ENCODE assay signal across 7 mouse cellular contexts in the genomic region with DNA sequence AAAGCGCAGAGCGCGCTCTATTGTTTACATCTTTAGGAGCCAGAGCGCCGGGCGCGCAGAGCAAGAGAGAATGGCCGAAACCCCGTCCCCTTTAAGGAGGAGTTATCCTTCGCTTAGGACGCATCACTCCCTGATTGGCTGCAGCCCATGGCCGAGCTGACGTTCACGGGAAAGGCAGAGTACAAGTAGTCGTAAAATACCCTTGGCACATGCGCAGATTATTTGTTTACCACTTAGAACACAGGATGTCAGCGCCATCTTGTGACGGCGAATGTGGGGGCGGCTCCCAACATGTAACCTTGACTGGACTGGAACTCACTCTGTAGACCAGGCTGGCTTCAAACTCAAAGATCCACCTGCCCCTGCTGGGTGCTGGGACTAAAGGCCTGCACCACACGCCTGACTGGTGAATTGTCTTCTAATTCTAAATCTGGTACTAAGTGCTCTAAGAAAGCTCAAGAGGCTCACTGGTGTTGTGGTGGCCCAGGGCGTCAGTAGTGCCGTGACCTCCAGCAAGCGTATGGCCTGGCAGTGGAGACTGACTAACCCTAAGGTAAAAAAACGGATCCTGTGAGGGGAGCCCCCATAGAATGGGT. TPM values are rescaled to one million over a fixed set of nuclear protein-coding genes. Genes with fewer than 3 reads are reported as not detected.
DNase-seq lines count a peak whose midpoint lies in the region; ATAC-seq and TF ChIP-seq lines count a peak whose summit lies in the region.
"Not testable (repeated sequence)": the region's sequence is repeated elsewhere in the genome, so short reads cannot be mapped to it uniquely, and the experiment has no call there.

No protein-coding gene starts in this region.

- H3K27me3 ChIP-seq in embryonic facial prominence, embryonic 14.5 days (replicated peaks; ENCODE audit: control insufficient read depth, insufficient read depth, low read length); heart, embryonic 10.5 days (ENCODE audit: insufficient read depth, poor library complexity, severe bottlenecking); intestine, embryonic 16.5 days (replicated peaks; ENCODE audit: control insufficient read depth, insufficient read depth, low read length); limb, embryonic 13.5 days: not testable (repeated sequence)

- peak overlapping the region; percentile 95 for H3K27ac ChIP-seq in bone marrow macrophage, adult 2 months (ENCODE audit: insufficient read depth, low read depth, low read length)
- peak overlapping the region; percentile 95 for H3K27ac ChIP-seq in embryonic facial prominence, embryonic 14.5 days (replicated peaks; ENCODE audit: low read depth, low read length)
- peak overlapping the region; percentile 94 for H3K27ac ChIP-seq in heart, embryonic 10.5 days
- H3K27ac ChIP-seq in intestine, embryonic 16.5 days (ENCODE audit: low read length): peak overlapping the region; percentile 86
- H3K27ac ChIP-seq in limb, embryonic 13.5 days: peak overlapping the region; percentile 85

- WGBS in embryonic facial prominence, embryonic 14.5 days: 24% methylated on average over 21 of the region's 25 CpGs
- WGBS in heart, embryonic 10.5 days: 22% methylated on average over 25 of the region's 25 CpGs
- 11% methylated on average over 21 of the region's 25 CpGs for WGBS in intestine, embryonic 16.5 days
- 11% methylated on average over 25 of the region's 25 CpGs for whole genome bisulfite sequencing in limb, embryonic 13.5 days

- H3K9me3 ChIP-seq in embryonic facial prominence, embryonic 14.5 days (ENCODE audit: control insufficient read depth, low read length); heart, embryonic 10.5 days; intestine, embryonic 16.5 days (ENCODE audit: control insufficient read depth, low read length); limb, embryonic 13.5 days: not testable (repeated sequence)

- peak overlapping the region; percentile 81 for H3K4me2 ChIP-seq in embryonic facial prominence, embryonic 14.5 days (ENCODE audit: low read depth, low read length)
- peak overlapping the region; percentile 63 for H3K4me2 ChIP-seq in intestine, embryonic 16.5 days (ENCODE audit: low read depth, low read length)
- peak overlapping the region; percentile 68 for H3K4me2 ChIP-seq in limb, embryonic 13.5 days (replicated peaks)

- ATAC-seq in embryonic facial prominence, embryonic 14.5 days (ENCODE audit: low read depth): peak; percentile 85
- peak; percentile 90 for ATAC-seq in intestine, embryonic 16.5 days
- peak; percentile 81 for ATAC-seq in limb, embryonic 13.5 days (ENCODE audit: low FRiP score, low read depth)
- ATAC-seq in megakaryocyte progenitor cell, adult 5-6 weeks (replicated peaks; ENCODE audit: poor library complexity): peak; percentile 55

- H3K4me1 ChIP-seq in bone marrow macrophage, adult 2 months (ENCODE audit: control insufficient read depth, insufficient read depth, low read length): peaks cover 36% of the 10 kb centered on the region
- peaks cover 13% of the 10 kb centered on the region for H3K4me1 ChIP-seq in embryonic facial prominence, embryonic 14.5 days (ENCODE audit: control insufficient read depth, insufficient read depth, low read length)
- H3K4me1 ChIP-seq in heart, embryonic 10.5 days: peaks cover 28% of the 10 kb centered on the region
- not testable (repeated sequence) for H3K4me1 ChIP-seq in intestine, embryonic 16.5 days (ENCODE audit: control insufficient read depth, insufficient read depth, low read length)
- peaks cover 22% of the 10 kb centered on the region for H3K4me1 ChIP-seq in limb, embryonic 13.5 days

- H3K9ac ChIP-seq in embryonic facial prominence, embryonic 14.5 days (ENCODE audit: low read depth, low read length): peak overlapping the region; percentile 82
- peak overlapping the region; percentile 74 for H3K9ac ChIP-seq in intestine, embryonic 16.5 days (ENCODE audit: low read depth, low read length)
- peak overlapping the region; percentile 67 for H3K9ac ChIP-seq in limb, embryonic 13.5 days

- H3K4me3 ChIP-seq in bone marrow macrophage, adult 2 months (ENCODE audit: insufficient read depth, low read length): peak overlapping the region; percentile 71
- peak overlapping the region; percentile 64 for H3K4me3 ChIP-seq in embryonic facial prominence, embryonic 14.5 days (ENCODE audit: low read depth, low read length)
- peak overlapping the region; percentile 71 for H3K4me3 ChIP-seq in heart, embryonic 10.5 days
- H3K4me3 ChIP-seq in intestine, embryonic 16.5 days (ENCODE audit: low read length): peak overlapping the region; percentile 62
- H3K4me3 ChIP-seq in limb, embryonic 13.5 days: peak overlapping the region; percentile 54

- TF ChIP-seq CTCF in bone marrow macrophage, adult 2 months (IDR thresholded peaks at IDR 0.05; ENCODE audit: low read depth, low read length): not testable (repeated sequence)

- not testable (repeated sequence) for H3K36me3 ChIP-seq in embryonic facial prominence, embryonic 14.5 days (ENCODE audit: control insufficient read depth, insufficient read depth, low read length); heart, embryonic 10.5 days; intestine, embryonic 16.5 days (ENCODE audit: control insufficient read depth, insufficient read depth, low read length); limb, embryonic 13.5 days

- DNase-seq in embryonic facial prominence, embryonic 14.5 days (ENCODE audit: low spot score): peak; percentile 54
- peak; percentile 87 for DNase-seq in heart, embryonic 10.5 days (ENCODE audit: low spot score)
- peak; percentile 33 for DNase-seq in retina, postnatal 7 days (ENCODE audit: low read depth, low spot score)

- TF ChIP-seq POLR2A in bone marrow macrophage, adult 2 months (IDR thresholded peaks at IDR 0.05; ENCODE audit: borderline replicate concordance, low read depth, low read length): not testable (repeated sequence)

RNA-seq across cellular contexts. Expression of a gene that starts 4.3 kb away (rescaled TPM):
- polyA plus RNA-seq in bone marrow macrophage, adult 2 months (2012; ENCODE audit: insufficient read depth, insufficient read length, missing spikeins): not detected in 2 replicates
- polyA plus RNA-seq in embryonic facial prominence, embryonic 14.5 days (2014; fragmentation: Nextera tagmentation; extraction: Ambion mirVana): 0.53 TPM in 1 of 2 replicates, not detected in the other
- 1.2 and 1.8 TPM in 2 replicates for polyA plus RNA-seq in heart, embryonic 10.5 days (2016; fragmentation: Nextera tagmentation; extraction: Ambion mirVana)
- polyA plus RNA-seq in intestine, embryonic 16.5 days (2015; fragmentation: Nextera tagmentation; extraction: Ambion mirVana): 5.9 and 6.3 TPM in 2 replicates
- 0.15 and 0.31 TPM in 2 replicates for polyA plus RNA-seq in limb, embryonic 13.5 days (2015; fragmentation: Nextera tagmentation; extraction: Ambion mirVana)
- total RNA-seq in megakaryocyte progenitor cell, adult 5-6 weeks (2015): not detected in 2 replicates
- total RNA-seq in megakaryocyte progenitor cell, adult 5-6 weeks (2017): 0.34 TPM in 1 of 2 replicates, not detected in the other

RNA-seq across cellular contexts. Expression of a gene that starts 18.1 kb away (rescaled TPM):
- polyA plus RNA-seq in bone marrow macrophage, adult 2 months (2012; ENCODE audit: insufficient read depth, insufficient read length, missing spikeins): 103 and 110 TPM in 2 replicates
- polyA plus RNA-seq in embryonic facial prominence, embryonic 14.5 days (2014; fragmentation: Nextera tagmentation; extraction: Ambion mirVana): 50.3 and 65.9 TPM in 2 replicates
- polyA plus RNA-seq in heart, embryonic 10.5 days (2016; fragmentation: Nextera tagmentation; extraction: Ambion mirVana): 52.7 and 88.8 TPM in 2 replicates
- 60.2 and 65.6 TPM in 2 replicates for polyA plus RNA-seq in intestine, embryonic 16.5 days (2015; fragmentation: Nextera tagmentation; extraction: Ambion mirVana)
- polyA plus RNA-seq in limb, embryonic 13.5 days (2015; fragmentation: Nextera tagmentation; extraction: Ambion mirVana): 81.8 and 84.8 TPM in 2 replicates
- 65.3 and 65.9 TPM in 2 replicates for total RNA-seq in megakaryocyte progenitor cell, adult 5-6 weeks (2015)
- total RNA-seq in megakaryocyte progenitor cell, adult 5-6 weeks (2017): 83.8 and 105 TPM in 2 replicates

RNA-seq across cellular contexts. Expression of a gene that starts 18.1 kb away (rescaled TPM):
- 160 and 167 TPM in 2 replicates for polyA plus RNA-seq in bone marrow macrophage, adult 2 months (2012; ENCODE audit: insufficient read depth, insufficient read length, missing spikeins)
- polyA plus RNA-seq in embryonic facial prominence, embryonic 14.5 days (2014; fragmentation: Nextera tagmentation; extraction: Ambion mirVana): 191 and 195 TPM in 2 replicates
- polyA plus RNA-seq in heart, embryonic 10.5 days (2016; fragmentation: Nextera tagmentation; extraction: Ambion mirVana): 173 and 209 TPM in 2 replicates
- polyA plus RNA-seq in intestine, embryonic 16.5 days (2015; fragmentation: Nextera tagmentation; extraction: Ambion mirVana): 175 and 180 TPM in 2 replicates
- 301 and 336 TPM in 2 replicates for polyA plus RNA-seq in limb, embryonic 13.5 days (2015; fragmentation: Nextera tagmentation; extraction: Ambion mirVana)
- 120 and 142 TPM in 2 replicates for total RNA-seq in megakaryocyte progenitor cell, adult 5-6 weeks (2015)
- total RNA-seq in megakaryocyte progenitor cell, adult 5-6 weeks (2017): 105 and 109 TPM in 2 replicates

RNA-seq across cellular contexts. Expression of a gene that starts 18.3 kb away (rescaled TPM):
- polyA plus RNA-seq in bone marrow macrophage, adult 2 months (2012; ENCODE audit: insufficient read depth, insufficient read length, missing spikeins): 47.5 and 53.7 TPM in 2 replicates
- polyA plus RNA-seq in embryonic facial prominence, embryonic 14.5 days (2014; fragmentation: Nextera tagmentation; extraction: Ambion mirVana): 51.1 and 56.1 TPM in 2 replicates
- 39.3 and 49.1 TPM in 2 replicates for polyA plus RNA-seq in heart, embryonic 10.5 days (2016; fragmentation: Nextera tagmentation; extraction: Ambion mirVana)
- polyA plus RNA-seq in intestine, embryonic 16.5 days (2015; fragmentation: Nextera tagmentation; extraction: Ambion mirVana): 10.2 and 16.8 TPM in 2 replicates
- 74.6 and 77.9 TPM in 2 replicates for polyA plus RNA-seq in limb, embryonic 13.5 days (2015; fragmentation: Nextera tagmentation; extraction: Ambion mirVana)
- 18.4 and 18.6 TPM in 2 replicates for total RNA-seq in megakaryocyte progenitor cell, adult 5-6 weeks (2015)
- 8.6 and 11.9 TPM in 2 replicates for total RNA-seq in megakaryocyte progenitor cell, adult 5-6 weeks (2017)

RNA-seq across cellular contexts. Expression of a gene that starts 39.7 kb away (rescaled TPM):
- polyA plus RNA-seq in bone marrow macrophage, adult 2 months (2012; ENCODE audit: insufficient read depth, insufficient read length, missing spikeins): 102 and 103 TPM in 2 replicates
- polyA plus RNA-seq in embryonic facial prominence, embryonic 14.5 days (2014; fragmentation: Nextera tagmentation; extraction: Ambion mirVana): 375 and 387 TPM in 2 replicates
- 533 and 575 TPM in 2 replicates for polyA plus RNA-seq in heart, embryonic 10.5 days (2016; fragmentation: Nextera tagmentation; extraction: Ambion mirVana)
- 421 and 489 TPM in 2 replicates for polyA plus RNA-seq in intestine, embryonic 16.5 days (2015; fragmentation: Nextera tagmentation; extraction: Ambion mirVana)
- polyA plus RNA-seq in limb, embryonic 13.5 days (2015; fragmentation: Nextera tagmentation; extraction: Ambion mirVana): 442 and 445 TPM in 2 replicates
- 499 and 504 TPM in 2 replicates for total RNA-seq in megakaryocyte progenitor cell, adult 5-6 weeks (2015)
- total RNA-seq in megakaryocyte progenitor cell, adult 5-6 weeks (2017): 66.7 and 68.5 TPM in 2 replicates

Comparison
In these comparisons a context has a peak if more than half of its experiments do, and no peak if none do; other contexts are left out.
1. Peak in every context shown above with its lines: DNase-seq, ATAC-seq, H3K4me3 ChIP-seq and H3K27ac ChIP-seq.
2. DNase-seq: peak in every context shown above with its lines; median percentile 87 in heart, embryonic 10.5 days; 54 in embryonic facial prominence, embryonic 14.5 days; 33 in retina, postnatal 7 days.